Mouse (Mus musculus) intestine, postnatal 0 days (tissue): Measurements from ENCODE around the gene Csf2rb. TPM values are rescaled to one million over a fixed set of nuclear protein-coding genes. Genes with fewer than 3 reads are reported as not detected.
A peak's percentile ranks its signal among the peaks of the same experiment; 100 is the strongest.

ENCODE experiments used
- ATAC-seq: fragments of 200-750 bp; cut with Nextera tagmentation; 2 replicates; pipeline ENCODE4 v1.8.0; 2017; ENCODE audit warnings: mild to moderate bottlenecking, moderate TSS enrichment, moderate library complexity
- H3K27ac ChIP-seq: fragments of 300-500 bp; sonication (generic); 2 replicates; pipeline ENCODE4 v1.5.1; 2014; ENCODE audit warnings: mild to moderate bottlenecking, low read depth, low read length, moderate library complexity
- H3K27me3 ChIP-seq: fragments of 300-500 bp; sonication (generic); replicated peaks from 2 replicates; pipeline ENCODE4 v1.6.1; 2014; ENCODE audit warnings: low read length, mixed read lengths; ENCODE audit not compliant: control insufficient read depth, insufficient read depth
- H3K36me3 ChIP-seq: fragments of 300-500 bp; sonication (generic); 2 replicates; pipeline ENCODE4 v1.6.1; 2014; ENCODE audit warnings: mild to moderate bottlenecking, moderate library complexity; ENCODE audit not compliant: control insufficient read depth, insufficient read depth
- H3K4me1 ChIP-seq: fragments of 300-500 bp; sonication (generic); replicated peaks from 2 replicates; pipeline ENCODE4 v1.6.1; 2014; ENCODE audit warnings: antibody characterized with exemption, low read length, mixed read lengths; ENCODE audit not compliant: control insufficient read depth, insufficient read depth
- H3K4me2 ChIP-seq: fragments of 300-500 bp; sonication (generic); replicated peaks from 2 replicates; pipeline ENCODE4 v1.6.1; 2014; ENCODE audit warnings: low read depth, mild to moderate bottlenecking, moderate library complexity
- H3K4me3 ChIP-seq: fragments of 300-500 bp; sonication (generic); 2 replicates; pipeline ENCODE4 v1.5.1; 2014; ENCODE audit warnings: low read depth, low read length
- H3K9ac ChIP-seq: fragments of 300-500 bp; sonication (generic); 2 replicates; pipeline ENCODE4 v1.6.1; 2014; ENCODE audit warnings: mild to moderate bottlenecking, low read depth, low read length
- H3K9me3 ChIP-seq: fragments of 300-500 bp; sonication (generic); 2 replicates; pipeline ENCODE4 v1.6.1; 2016; ENCODE audit warnings: mixed run types; ENCODE audit not compliant: control insufficient read depth
- CTCF ChIP-seq: sonication (generic); IDR thresholded peaks from 2 replicates; pipeline ENCODE4 v1.5.1; 2016; ENCODE audit warnings: low read depth, mild to moderate bottlenecking, control low read depth, antibody characterized with exemption, moderate library complexity
- WGBS: fragments of 180-500 bp; shearing (Covaris S2); extraction: QIAGEN DNeasy Blood & Tissue Kit; methylation state at CpG from one replicate; pipeline ENCODE4 v1.1.7; 2014; 5-methylcytosine and 5-hydroxymethylcytosine counted together
- microRNA-seq: library from miRNA; unstranded; fragments of <30 nt; microRNA quantifications from one replicate; pipeline ENCODE4, GENCODE M21; 2016
- polyA plus RNA-seq: library from polyadenylated mRNA; unstranded; fragments of >200 nt; fragmentation: Nextera tagmentation; extraction: Ambion mirVana; gene quantifications from 2 replicates; pipeline ENCODE4 v1.2.1, GENCODE M21; 2015

Gene Csf2rb
- polyA plus RNA-seq, 1 experiment from 2014 or later, result 1.6 TPM

DNA sequence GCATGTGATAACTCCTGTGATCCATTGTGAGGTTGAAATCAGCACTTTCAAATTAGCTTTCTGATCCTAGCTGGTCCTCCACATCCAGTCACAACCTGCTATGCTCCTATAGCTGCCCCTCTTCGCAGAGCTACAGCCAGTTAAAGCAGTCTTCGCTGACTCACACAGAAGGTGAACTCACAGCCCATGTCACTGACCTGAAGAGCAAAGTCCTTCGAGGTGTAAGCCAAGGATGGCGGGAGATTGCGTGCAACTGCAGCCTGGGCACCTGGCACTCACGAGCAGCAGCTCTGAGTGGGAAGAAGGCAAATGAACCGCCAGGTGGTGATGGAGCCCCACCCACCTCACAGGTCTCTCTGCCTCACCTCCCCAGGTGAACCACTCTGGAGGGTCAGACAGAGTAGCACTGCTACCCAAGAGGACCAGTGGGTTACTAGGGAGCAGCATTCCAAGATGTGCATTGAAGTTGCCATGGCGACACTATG, 70.0 kb downstream of the Csf2rb start, which contains the start of gene Tex33:
Gene Tex33 (minus strand): TSS at position 435 of the 485 bp plus-strand sequence.
- H3K9me3 ChIP-seq, result no peaks in the 10 kb centered on the region
- no peaks in the 10 kb centered on the region for H3K36me3 ChIP-seq
- H3K27me3 ChIP-seq, result peaks cover 23% of the 10 kb centered on the region
- peak; percentile 59 for ATAC-seq
- no peak within 1 kb of the TSS for H3K4me3 ChIP-seq
- H3K9ac ChIP-seq, result no peak within 1 kb of the TSS
- TF ChIP-seq CTCF, result peak; percentile 35; the same call in 1 of the 2 replicates
- 56% methylated on average over 8 of the region's 8 CpGs for WGBS
- H3K4me2 ChIP-seq, result no peak within 1 kb of the TSS
- H3K27ac ChIP-seq, result no peak within 1 kb of the TSS
- no peaks in the 10 kb centered on the region for H3K4me1 ChIP-seq

DNA sequence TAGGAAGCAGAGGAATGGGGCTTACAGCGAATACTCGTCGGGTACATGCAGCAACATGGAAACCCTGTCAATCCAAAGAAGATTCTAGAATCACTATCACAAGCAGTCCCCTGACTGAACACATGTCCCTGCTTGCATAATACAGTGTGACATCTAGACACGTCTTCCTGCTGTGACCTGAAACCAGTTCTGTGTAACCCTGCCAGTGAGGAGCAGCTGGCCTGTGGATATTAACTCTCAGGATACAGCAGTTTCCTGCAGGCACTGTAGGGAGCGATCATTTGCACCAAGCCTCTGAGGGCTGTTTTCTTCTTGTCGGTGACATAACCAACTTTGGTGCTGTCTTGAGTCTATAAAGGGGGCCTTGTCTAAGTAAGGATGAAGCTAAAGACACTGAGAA, 75.8 kb downstream of the Csf2rb start:
- H3K4me3 ChIP-seq, result no peak overlapping the region
- no peaks in the 10 kb centered on the region for H3K36me3 ChIP-seq
- no peaks in the 10 kb centered on the region for H3K9me3 ChIP-seq
- H3K27me3 ChIP-seq, result 0 out of 2 replicates have a peak, but pooled peaks cover 7% of the 10 kb centered on the region
- 76% methylated on average over 6 of the region's 6 CpGs for WGBS
- H3K27ac ChIP-seq, result no peak overlapping the region
- H3K9ac ChIP-seq, result no peak overlapping the region
- TF ChIP-seq CTCF, result no peak
- no peak overlapping the region for H3K4me2 ChIP-seq
- ATAC-seq, result no peak
- peaks cover 8% of the 10 kb centered on the region for H3K4me1 ChIP-seq

GRCm38 (mm10) chr15:78401921-78402320, 76.4 kb downstream of the Csf2rb start:
- H3K27ac ChIP-seq, result no peak overlapping the region
- H3K4me3 ChIP-seq, result no peak overlapping the region
- no peaks in the 10 kb centered on the region for H3K9me3 ChIP-seq
- H3K36me3 ChIP-seq, result no peaks in the 10 kb centered on the region
- 58% methylated on average over 4 of the region's 4 CpGs for WGBS
- H3K9ac ChIP-seq, result no peak overlapping the region
- H3K4me1 ChIP-seq, result peaks cover 8% of the 10 kb centered on the region
- no peak overlapping the region for H3K4me2 ChIP-seq
- no peak for ATAC-seq
- 0 out of 2 replicates have a peak, but pooled peaks cover 7% of the 10 kb centered on the region for H3K27me3 ChIP-seq
- no peak for TF ChIP-seq CTCF

GRCm38 (mm10) chr15:78402423-78402822, 76.9 kb downstream of the Csf2rb start:
- Histone ChIP-seq H3K4me3 (no peak overlapping the region), H3K9ac (no peak overlapping the region), H3K27ac (no peak overlapping the region), H3K4me2 (no peak overlapping the region; the same call in 1 of the 2 replicates), H3K9me3 (no peaks in the 10 kb centered on the region), H3K27me3 (0 out of 2 replicates have a peak, but pooled peaks cover 7% of the 10 kb centered on the region), H3K4me1 (peaks cover 8% of the 10 kb centered on the region), H3K36me3 (no peaks in the 10 kb centered on the region)
- 71% methylated on average over 7 of the region's 7 CpGs for WGBS
- no peak for ATAC-seq
- TF ChIP-seq CTCF, result no peak

DNA sequence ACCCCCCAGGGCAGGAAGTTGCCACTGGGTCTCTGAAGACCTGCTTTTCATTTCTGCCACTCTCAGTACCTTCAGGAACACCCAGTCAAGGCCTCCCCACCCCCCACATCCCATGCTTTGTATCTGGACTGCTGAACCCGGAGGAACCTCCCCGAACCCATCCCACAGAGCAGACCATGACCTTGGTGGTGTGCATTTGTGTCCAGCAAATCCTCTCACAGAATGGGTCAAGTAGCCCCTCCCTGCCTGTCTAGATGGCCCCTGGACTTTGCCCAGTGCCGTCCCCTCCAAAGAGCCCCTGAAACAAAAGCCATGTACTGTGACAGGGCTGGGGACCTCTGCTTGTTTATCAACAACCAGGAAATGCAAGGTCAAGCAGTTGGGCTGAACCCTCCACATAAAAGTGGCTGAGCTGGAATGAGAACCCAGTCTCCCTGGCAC, 77.8 kb downstream of the Csf2rb start:
- H3K4me2 ChIP-seq, result peak overlapping the region; percentile 28
- no peak overlapping the region for H3K27ac ChIP-seq
- WGBS, result 21% methylated on average over 3 of the region's 3 CpGs
- ATAC-seq, result no peak
- peaks cover 8% of the 10 kb centered on the region for H3K4me1 ChIP-seq
- no peak overlapping the region for H3K9ac ChIP-seq
- H3K9me3 ChIP-seq, result no peaks in the 10 kb centered on the region
- no peak for TF ChIP-seq CTCF
- H3K27me3 ChIP-seq, result 0 out of 2 replicates have a peak, but pooled peaks cover under 1% of the 10 kb centered on the region
- H3K4me3 ChIP-seq, result no peak overlapping the region
- no peaks in the 10 kb centered on the region for H3K36me3 ChIP-seq

Small RNA genes within 50 kb of the gene (microRNA-seq; reads per million reads assigned to microRNA genes)
- gene Mir7676-1 (not detected), gene Mir7676-2 (not detected)

Other genes starting within 250 kb of the Csf2rb start
- gene Cacng2, start 205.7 kb upstream of the Csf2rb start, polyA plus RNA-seq, result 0.03 and 0.05 TPM in 2 replicates
- gene Ift27, start 151.6 kb upstream of the Csf2rb start, polyA plus RNA-seq, result 29.0 and 31.8 TPM in 2 replicates
- not detected in 2 replicates for gene Pvalb, start 119.4 kb upstream of the Csf2rb start, polyA plus RNA-seq
- gene Ncf4, start 81.0 kb upstream of the Csf2rb start, polyA plus RNA-seq, result 2.5 and 2.8 TPM in 2 replicates
- gene Csf2rb2, start 20.0 kb upstream of the Csf2rb start, polyA plus RNA-seq, result 0.31 and 0.42 TPM in 2 replicates
- gene Tex33, start 70.2 kb downstream of the Csf2rb start, polyA plus RNA-seq, result not detected in 2 replicates
- 36.7 and 48.3 TPM in 2 replicates for gene Tst, start 80.2 kb downstream of the Csf2rb start, polyA plus RNA-seq
- 2.8 and 3.2 TPM in 2 replicates for gene Mpst, start 80.7 kb downstream of the Csf2rb start, polyA plus RNA-seq
- gene Kctd17, start 102.8 kb downstream of the Csf2rb start, polyA plus RNA-seq, result 18.6 and 20.1 TPM in 2 replicates
- gene Tmprss6, start 142.9 kb downstream of the Csf2rb start, polyA plus RNA-seq, result 0.63 and 0.84 TPM in 2 replicates
- gene Il2rb, start 169.5 kb downstream of the Csf2rb start, polyA plus RNA-seq, result 0.58 and 0.63 TPM in 2 replicates
- 14.3 and 16.0 TPM in 2 replicates for gene C1qtnf6, start 205.7 kb downstream of the Csf2rb start, polyA plus RNA-seq
- 0.05 and 0.10 TPM in 2 replicates for gene Sstr3, start 218.9 kb downstream of the Csf2rb start, polyA plus RNA-seq
- gene Rac2, start 247.0 kb downstream of the Csf2rb start, polyA plus RNA-seq, result 9.0 and 9.9 TPM in 2 replicates